21 mouse cellular contexts compared by ENCODE assay signal in the genomic region with DNA sequence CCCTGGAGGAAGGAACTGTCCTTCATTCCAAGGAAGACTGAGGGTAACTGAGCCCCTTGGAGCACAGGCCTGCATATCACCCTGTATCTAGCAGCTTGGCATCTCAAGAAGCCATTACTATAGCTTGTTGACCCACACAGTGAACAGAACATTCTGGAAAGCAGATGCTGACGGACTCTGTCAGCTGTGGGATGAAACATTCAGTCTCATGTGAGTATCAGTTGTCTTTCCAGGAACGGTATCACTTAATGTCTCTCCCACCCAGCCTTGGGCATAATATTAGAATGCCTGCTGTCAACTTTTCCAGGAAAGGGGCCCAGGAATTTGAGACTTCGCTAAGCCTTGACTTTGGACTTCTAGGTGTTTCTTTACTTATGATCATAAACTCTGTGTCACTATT.
DNase-seq lines count a peak whose midpoint lies in the region; ATAC-seq and TF ChIP-seq lines count a peak whose summit lies in the region.
"Had no signal": no experiment of that assay in that cellular context is flagged by ENCODE, and none has a peak within 500 bp of the region (broad histone marks: within the 10 kb centered on the region; RNA-seq: fewer than 3 reads in every experiment).

No protein-coding gene starts in this region.

- WGBS in intestine, postnatal 0 days, result 55% methylated on average over 3 of the region's 3 CpGs
- 78% methylated on average over 3 of the region's 3 CpGs for WGBS in intestine, embryonic 15.5 days
- WGBS in lung, postnatal 0 days, result 64% methylated on average over 3 of the region's 3 CpGs

- DNase-seq in gastrocnemius, adult 2 months, result no peak
- no peak for DNase-seq in gastrocnemius, postnatal 14 days
- no peak for DNase-seq in lung, postnatal 0 days (ENCODE audit: low spot score)
- no peak for DNase-seq in lung, postnatal 25 days (ENCODE audit: low spot score)
- DNase-seq in skeletal muscle tissue, adult 2 months (ENCODE audit: low read depth, low spot score), result peak; percentile 16
- no peak for DNase-seq in spleen, postnatal 14 days (ENCODE audit: low spot score in 2 of 2)
- DNase-seq: adrenal gland, adult 2 months; adrenal gland, postnatal 10 days; adrenal gland, postnatal 25 days; cerebellum, adult 11 months; cerebellum, adult 18-20 months; cerebellum, adult 8-10 months; cerebellum, adult 9-11 months; cerebellum, postnatal 14 days; cerebellum, postnatal 36 days had no signal

- no peaks in the 10 kb centered on the region for H3K9me3 ChIP-seq in intestine, postnatal 0 days (ENCODE audit: control insufficient read depth)
- H3K9me3 ChIP-seq in intestine, embryonic 15.5 days, result no peaks in the 10 kb centered on the region
- no peaks in the 10 kb centered on the region for H3K9me3 ChIP-seq in lung, postnatal 0 days (ENCODE audit: low read length)
- H3K9me3 ChIP-seq: embryonic facial prominence, embryonic 10.5 days; embryonic facial prominence, embryonic 12.5 days; forebrain, embryonic 13.5 days; forebrain, embryonic 15.5 days had no signal

- no peaks in the 10 kb centered on the region for H3K4me1 ChIP-seq in intestine, postnatal 0 days (replicated peaks; ENCODE audit: control insufficient read depth, insufficient read depth, low read length)
- no peaks in the 10 kb centered on the region for H3K4me1 ChIP-seq in intestine, embryonic 15.5 days (replicated peaks)
- H3K4me1 ChIP-seq in lung, postnatal 0 days (ENCODE audit: insufficient read depth, low read depth, low read length), result no peaks in the 10 kb centered on the region; the same call in 1 of the 2 replicates
- H3K4me1 ChIP-seq: forebrain, embryonic 13.5 days; forebrain, embryonic 15.5 days had no signal

- intact Hi-C loops in gastrocnemius, adult 2 months (cut with DNase I), result no loop called here
- intact Hi-C loops in gastrocnemius, postnatal 14 days (cut with DNase I; ENCODE audit: low total_unique reads), result no loop called here

- H3K36me3 ChIP-seq in intestine, postnatal 0 days (ENCODE audit: control insufficient read depth, insufficient read depth), result no peaks in the 10 kb centered on the region
- no peaks in the 10 kb centered on the region for H3K36me3 ChIP-seq in intestine, embryonic 15.5 days
- H3K36me3 ChIP-seq in lung, postnatal 0 days (ENCODE audit: insufficient read depth, low read length), result no peaks in the 10 kb centered on the region
- H3K36me3 ChIP-seq: embryonic facial prominence, embryonic 10.5 days; embryonic facial prominence, embryonic 12.5 days; forebrain, embryonic 15.5 days had no signal

- no peaks in the 10 kb centered on the region for H3K27me3 ChIP-seq in intestine, postnatal 0 days (replicated peaks; ENCODE audit: control insufficient read depth, insufficient read depth, low read length)
- H3K27me3 ChIP-seq in intestine, embryonic 15.5 days (replicated peaks), result no peaks in the 10 kb centered on the region
- no peaks in the 10 kb centered on the region for H3K27me3 ChIP-seq in lung, postnatal 0 days (replicated peaks; ENCODE audit: insufficient read depth, low read length)
- H3K27me3 ChIP-seq: embryonic facial prominence, embryonic 12.5 days; forebrain, embryonic 13.5 days; forebrain, embryonic 15.5 days had no signal

- ATAC-seq in intestine, postnatal 0 days, result no peak
- ATAC-seq in intestine, embryonic 15.5 days, result no peak
- ATAC-seq in lung, postnatal 0 days, result peak; percentile 9; the same call in 1 of the 2 replicates
- ATAC-seq: forebrain, embryonic 13.5 days; forebrain, embryonic 15.5 days had no signal

- H3K4me2 ChIP-seq in intestine, postnatal 0 days (replicated peaks; ENCODE audit: low read depth), result no peak overlapping the region
- no peak overlapping the region for H3K4me2 ChIP-seq in intestine, embryonic 15.5 days (replicated peaks)
- no peak overlapping the region for H3K4me2 ChIP-seq in lung, postnatal 0 days (replicated peaks; ENCODE audit: low read depth, low read length)
- H3K4me2 ChIP-seq: embryonic facial prominence, embryonic 12.5 days; forebrain, embryonic 13.5 days; forebrain, embryonic 15.5 days had no signal

- no peak for TF ChIP-seq CTCF in gastrocnemius, adult 2 months (IDR thresholded peaks at IDR 0.05)
- TF ChIP-seq CTCF in intestine, postnatal 0 days (IDR thresholded peaks at IDR 0.05; ENCODE audit: low read depth), result no peak
- TF ChIP-seq CTCF in lung, postnatal 0 days (IDR thresholded peaks at IDR 0.05), result no peak

- peak overlapping the region; percentile 31; the same call in 1 of the 2 replicates for H3K27ac ChIP-seq in gastrocnemius, adult 2 months
- H3K27ac ChIP-seq in intestine, postnatal 0 days (ENCODE audit: low read depth, low read length), result 0 out of 2 replicates have a peak overlapping the region, but pooled peaks have one; percentile 15
- H3K27ac ChIP-seq in intestine, embryonic 15.5 days, result no peak overlapping the region
- H3K27ac ChIP-seq in lung, postnatal 0 days (ENCODE audit: low read length), result no peak overlapping the region
- H3K27ac ChIP-seq: embryonic facial prominence, embryonic 10.5 days; embryonic facial prominence, embryonic 12.5 days; forebrain, embryonic 13.5 days; forebrain, embryonic 15.5 days had no signal

- TF ChIP-seq EP300 in lung, postnatal 0 days (IDR thresholded peaks at IDR 0.05), result no peak

- no peak overlapping the region for H3K4me3 ChIP-seq in gastrocnemius, adult 2 months
- no peak overlapping the region for H3K4me3 ChIP-seq in intestine, postnatal 0 days (ENCODE audit: low read depth, low read length)
- no peak overlapping the region for H3K4me3 ChIP-seq in intestine, embryonic 15.5 days (replicated peaks)
- no peak overlapping the region for H3K4me3 ChIP-seq in lung, postnatal 0 days (ENCODE audit: low read depth, low read length)
- H3K4me3 ChIP-seq: embryonic facial prominence, embryonic 10.5 days; embryonic facial prominence, embryonic 12.5 days; forebrain, embryonic 13.5 days; forebrain, embryonic 15.5 days had no signal

- H3K9ac ChIP-seq in intestine, postnatal 0 days (ENCODE audit: low read depth, low read length), result no peak overlapping the region
- H3K9ac ChIP-seq in intestine, embryonic 15.5 days, result no peak overlapping the region
- H3K9ac ChIP-seq in lung, postnatal 0 days (replicated peaks; ENCODE audit: low read depth), result no peak overlapping the region
- H3K9ac ChIP-seq: embryonic facial prominence, embryonic 12.5 days; forebrain, embryonic 13.5 days; forebrain, embryonic 15.5 days had no signal

Comparison
In these comparisons a context has a peak if more than half of its experiments do, and no peak if none do; other contexts are left out.
1. H3K27ac ChIP-seq: peak in gastrocnemius, adult 2 months (single experiment) and intestine, postnatal 0 days (single experiment); none in intestine, embryonic 15.5 days (single experiment) and lung, postnatal 0 days (single experiment).